Mouse (Mus musculus): ENCODE data around the gene Spcs3.
"Not testable (repeated sequence)": the region's sequence is repeated elsewhere in the genome, so short reads cannot be mapped to it uniquely, and the experiment has no call there.

Gene Spcs3

GRCm38 (mm10) chr8:54518756-54519460 lies 10.9 kb downstream of the Spcs3 start:
- no peak for TF ChIP-seq CTCF (conservative IDR thresholded peaks at IDR 0.05; ENCODE audit: low read length)
- Histone ChIP-seq H3K4me3 (replicated peaks; ENCODE audit: low read length) (no peak overlapping the region), H3K4me1 (replicated peaks; ENCODE audit: low read depth, low read length) (peaks cover 21% of the 10 kb centered on the region)

GRCm38 (mm10) chr8:54512200-54512599 lies 17.6 kb downstream of the Spcs3 start:
- H3K36me3 ChIP-seq (ENCODE audit: insufficient read depth, low read length); H3K27me3 ChIP-seq (ENCODE audit: insufficient read depth, low read length); H3K4me3 ChIP-seq (replicated peaks; ENCODE audit: low read length); H3K9me3 ChIP-seq (ENCODE audit: low read length): not testable (repeated sequence)
- H3K4me1 ChIP-seq (replicated peaks; ENCODE audit: low read depth, low read length), result peaks cover 11% of the 10 kb centered on the region

More at GRCm38 (mm10) chr8:54518756-54519460, 10.9 kb downstream of the Spcs3 start:
- no peaks in the 10 kb centered on the region for H3K9me3 ChIP-seq (ENCODE audit: low read length)
- H3K27me3 ChIP-seq (ENCODE audit: insufficient read depth, low read length), result no peaks in the 10 kb centered on the region
- peaks cover 33% of the 10 kb centered on the region for H3K36me3 ChIP-seq (ENCODE audit: insufficient read depth, low read length)

GRCm38 (mm10) chr8:54511791-54512190 lies 18.0 kb downstream of the Spcs3 start:
- no peak overlapping the region for H3K4me3 ChIP-seq (replicated peaks; ENCODE audit: low read length)
- H3K9me3 ChIP-seq (ENCODE audit: low read length), result no peaks in the 10 kb centered on the region
- H3K4me1 ChIP-seq (replicated peaks; ENCODE audit: low read depth, low read length), result peaks cover 11% of the 10 kb centered on the region
- TF ChIP-seq CTCF (conservative IDR thresholded peaks at IDR 0.05; ENCODE audit: low read length) (no peak), NANOG (IDR thresholded peaks at IDR 0.05; ENCODE audit: borderline replicate concordance, low read length) (no peak), POU5F1 (IDR thresholded peaks at IDR 0.05; ENCODE audit: borderline replicate concordance, low read length) (no peak)
- H3K36me3 ChIP-seq (ENCODE audit: insufficient read depth, low read length), result no peaks in the 10 kb centered on the region
- no peaks in the 10 kb centered on the region for H3K27me3 ChIP-seq (ENCODE audit: insufficient read depth, low read length)

GRCm38 (mm10) chr8:54509221-54509721 lies 20.5 kb downstream of the Spcs3 start:
- Histone ChIP-seq H3K36me3 (ENCODE audit: insufficient read depth, low read length) (no peaks in the 10 kb centered on the region), H3K9me3 (ENCODE audit: low read length) (no peaks in the 10 kb centered on the region), H3K27me3 (ENCODE audit: insufficient read depth, low read length) (no peaks in the 10 kb centered on the region), H3K4me1 (replicated peaks; ENCODE audit: low read depth, low read length) (peaks cover 11% of the 10 kb centered on the region), H3K4me3 (replicated peaks; ENCODE audit: low read length) (no peak overlapping the region; the same call in 1 of the 2 replicates)
- TF ChIP-seq NANOG (IDR thresholded peaks at IDR 0.05; ENCODE audit: borderline replicate concordance, low read length) (no peak), CTCF (conservative IDR thresholded peaks at IDR 0.05; ENCODE audit: low read length) (no peak), POU5F1 (IDR thresholded peaks at IDR 0.05; ENCODE audit: borderline replicate concordance, low read length) (no peak)

GRCm38 (mm10) chr8:54508814-54509213 lies 21.0 kb downstream of the Spcs3 start:
- H3K36me3 ChIP-seq (ENCODE audit: insufficient read depth, low read length), result no peaks in the 10 kb centered on the region
- no peak for TF ChIP-seq CTCF (conservative IDR thresholded peaks at IDR 0.05; ENCODE audit: low read length)
- TF ChIP-seq NANOG (IDR thresholded peaks at IDR 0.05; ENCODE audit: borderline replicate concordance, low read length), result no peak
- no peak for TF ChIP-seq POU5F1 (IDR thresholded peaks at IDR 0.05; ENCODE audit: borderline replicate concordance, low read length)
- H3K9me3 ChIP-seq (ENCODE audit: low read length), result no peaks in the 10 kb centered on the region
- H3K27me3 ChIP-seq (ENCODE audit: insufficient read depth, low read length), result no peaks in the 10 kb centered on the region
- peaks cover 11% of the 10 kb centered on the region for H3K4me1 ChIP-seq (replicated peaks; ENCODE audit: low read depth, low read length)
- H3K4me3 ChIP-seq (replicated peaks; ENCODE audit: low read length), result no peak overlapping the region

GRCm38 (mm10) chr8:54508096-54508456 lies 21.7 kb downstream of the Spcs3 start:
- Histone ChIP-seq H3K9me3 (ENCODE audit: low read length) (no peaks in the 10 kb centered on the region), H3K4me1 (replicated peaks; ENCODE audit: low read depth, low read length) (peaks cover 11% of the 10 kb centered on the region), H3K36me3 (ENCODE audit: insufficient read depth, low read length) (no peaks in the 10 kb centered on the region), H3K4me3 (replicated peaks; ENCODE audit: low read length) (no peak overlapping the region), H3K27me3 (ENCODE audit: insufficient read depth, low read length) (no peaks in the 10 kb centered on the region)
- TF ChIP-seq CTCF (conservative IDR thresholded peaks at IDR 0.05; ENCODE audit: low read length) (no peak), POU5F1 (IDR thresholded peaks at IDR 0.05; ENCODE audit: borderline replicate concordance, low read length) (no peak), NANOG (IDR thresholded peaks at IDR 0.05; ENCODE audit: borderline replicate concordance, low read length) (no peak)

GRCm38 (mm10) chr8:54507428-54508095 lies 22.2 kb downstream of the Spcs3 start:
- Histone ChIP-seq H3K9me3 (ENCODE audit: low read length) (no peaks in the 10 kb centered on the region), H3K36me3 (ENCODE audit: insufficient read depth, low read length) (no peaks in the 10 kb centered on the region), H3K4me1 (replicated peaks; ENCODE audit: low read depth, low read length) (peaks cover 11% of the 10 kb centered on the region), H3K4me3 (replicated peaks; ENCODE audit: low read length) (no peak overlapping the region), H3K27me3 (ENCODE audit: insufficient read depth, low read length) (no peaks in the 10 kb centered on the region)
- TF ChIP-seq CTCF (conservative IDR thresholded peaks at IDR 0.05; ENCODE audit: low read length), result peak; percentile 68
- no peak for TF ChIP-seq NANOG (IDR thresholded peaks at IDR 0.05; ENCODE audit: borderline replicate concordance, low read length)

- Histone ChIP-seq H3K9me3 (ENCODE audit: low read length) (no peaks in the 10 kb centered on the region), H3K4me3 (replicated peaks; ENCODE audit: low read length) (no peak overlapping the region)
Measured at GRCm38 (mm10) chr8:54505060-54505459, 24.7 kb downstream of the Spcs3 start.

GRCm38 (mm10) chr8:54503104-54503503 lies 26.7 kb downstream of the Spcs3 start:
- H3K4me1 ChIP-seq (replicated peaks; ENCODE audit: low read depth, low read length), result no peaks in the 10 kb centered on the region
- no peaks in the 10 kb centered on the region for H3K36me3 ChIP-seq (ENCODE audit: insufficient read depth, low read length)
- H3K27me3 ChIP-seq (ENCODE audit: insufficient read depth, low read length), result no peaks in the 10 kb centered on the region
- H3K9me3 ChIP-seq (ENCODE audit: low read length), result no peaks in the 10 kb centered on the region
- no peak for TF ChIP-seq POU5F1 (IDR thresholded peaks at IDR 0.05; ENCODE audit: borderline replicate concordance, low read length)
- no peak for TF ChIP-seq CTCF (conservative IDR thresholded peaks at IDR 0.05; ENCODE audit: low read length)
- no peak for TF ChIP-seq NANOG (IDR thresholded peaks at IDR 0.05; ENCODE audit: borderline replicate concordance, low read length)
- H3K4me3 ChIP-seq (replicated peaks; ENCODE audit: low read length), result no peak overlapping the region

More at GRCm38 (mm10) chr8:54505060-54505459, 24.7 kb downstream of the Spcs3 start:
- TF ChIP-seq CTCF (conservative IDR thresholded peaks at IDR 0.05; ENCODE audit: low read length) (no peak), POU5F1 (IDR thresholded peaks at IDR 0.05; ENCODE audit: borderline replicate concordance, low read length) (no peak), NANOG (IDR thresholded peaks at IDR 0.05; ENCODE audit: borderline replicate concordance, low read length) (no peak)
- H3K4me1 ChIP-seq (replicated peaks; ENCODE audit: low read depth, low read length), result peaks cover 11% of the 10 kb centered on the region
- no peaks in the 10 kb centered on the region for H3K27me3 ChIP-seq (ENCODE audit: insufficient read depth, low read length)
- H3K36me3 ChIP-seq (ENCODE audit: insufficient read depth, low read length), result no peaks in the 10 kb centered on the region
